Mouse (Mus musculus) heart, adult 2 months (tissue): ENCODE results near the gene Bend7.

Source experiments
- CTCF ChIP-seq: fragments of 200-600 bp; IDR thresholded peaks from 2 replicates; pipeline ENCODE4 v1.8.1; 2022; ENCODE audit warnings: antibody characterized with exemption, mild to moderate bottlenecking, moderate library complexity
- EP300 ChIP-seq: fragments of 200-500 bp; IDR thresholded peaks from 2 replicates; pipeline ENCODE4 v1.6.1; 2011; ENCODE audit warnings: low read depth, low read length, control low read depth; ENCODE audit not compliant: insufficient read depth
- POLR2A ChIP-seq: fragments of 200-500 bp; IDR thresholded peaks from 2 replicates; pipeline ENCODE4 v1.6.1; 2011; ENCODE audit warnings: mild to moderate bottlenecking, low read depth, low read length, control low read depth; ENCODE audit not compliant: insufficient read depth

DNA sequence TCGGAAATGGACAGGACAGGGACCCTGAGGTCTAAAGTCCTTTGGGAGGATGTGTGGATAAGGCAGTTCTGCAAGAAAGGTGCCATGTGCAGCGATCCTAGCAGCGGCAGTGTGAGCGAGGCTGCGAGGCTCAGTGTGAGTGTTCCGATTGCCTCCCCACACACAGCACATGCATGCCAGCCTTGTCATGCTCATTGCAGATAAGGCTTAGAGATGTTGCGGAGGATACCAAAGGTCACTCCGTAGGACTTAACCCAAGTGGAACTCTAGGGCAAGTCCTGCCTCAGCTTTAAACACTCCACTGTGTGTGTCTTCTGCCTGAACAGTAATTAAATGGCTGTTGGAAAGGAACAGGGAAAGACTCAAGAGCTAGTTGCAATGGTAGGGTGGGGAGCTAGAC, 5.5 kb downstream of the Bend7 start:
- TF ChIP-seq POLR2A (no peak), CTCF (no peak), EP300 (no peak)
